Comparison of ENCODE assay signal across 17 mouse cellular contexts in genomic region chr3:84080074-84080473, GRCm38 (mm10).
"Had no signal": no experiment of that assay in that cellular context is flagged by ENCODE, and none has a peak within 500 bp of the region (broad histone marks: within the 10 kb centered on the region; RNA-seq: fewer than 3 reads in every experiment).

No protein-coding gene starts in this region.

- H3K4me3 ChIP-seq: limb, embryonic 15.5 days; liver, embryonic 12.5 days; myocyte; neural tube, embryonic 12.5 days; stomach, embryonic 15.5 days had no signal

- H3K4me2 ChIP-seq: limb, embryonic 15.5 days; liver, embryonic 12.5 days; lung, embryonic 14.5 days; neural tube, embryonic 12.5 days; stomach, embryonic 15.5 days had no signal

- H3K9me3 ChIP-seq: limb, embryonic 15.5 days; liver, embryonic 12.5 days; stomach, embryonic 15.5 days had no signal

- H3K27ac ChIP-seq: kidney, postnatal 0 days; limb, embryonic 15.5 days; liver, embryonic 12.5 days; neural tube, embryonic 12.5 days had no signal

- ATAC-seq: liver, embryonic 12.5 days; midbrain, embryonic 16.5 days had no signal

- DNase-seq: kidney, adult 11 months; kidney, adult 9 months; kidney, postnatal 36 days; layer of hippocampus, adult 9-11 months; layer of hippocampus, postnatal 36 days; lung, postnatal 10 days; lung, postnatal 4 days; right cerebral cortex, postnatal 14 days; thymus, postnatal 36 days had no signal

- H3K27me3 ChIP-seq: limb, embryonic 15.5 days; liver, embryonic 12.5 days; neural tube, embryonic 12.5 days; stomach, embryonic 15.5 days had no signal

- H3K9ac ChIP-seq: limb, embryonic 15.5 days; liver, embryonic 12.5 days; lung, embryonic 14.5 days; neural tube, embryonic 12.5 days; stomach, embryonic 15.5 days had no signal

- H3K36me3 ChIP-seq: limb, embryonic 15.5 days; liver, embryonic 12.5 days; neural tube, embryonic 12.5 days; stomach, embryonic 15.5 days had no signal

- H3K4me1 ChIP-seq: limb, embryonic 15.5 days; liver, embryonic 12.5 days had no signal
